Mouse (Mus musculus) cortical plate, adult 2 months (tissue): ENCODE data around the gene Gm3646. TPM values are rescaled to one million over a fixed set of nuclear protein-coding genes. Genes with fewer than 3 reads are reported as not detected.

Source experiments
- H3K27ac ChIP-seq: fragments of 200-500 bp; 2 replicates; pipeline ENCODE4 v1.5.1; 2012; ENCODE audit warnings: low read length, control low read depth, inconsistent platforms; ENCODE audit not compliant: insufficient read depth
- H3K4me1 ChIP-seq: fragments of 200-500 bp; 2 replicates; pipeline ENCODE4 v1.6.1; 2011; ENCODE audit warnings: low read length; ENCODE audit not compliant: control insufficient read depth, insufficient read depth
- H3K4me3 ChIP-seq: fragments of 200-500 bp; 2 replicates; pipeline ENCODE4 v1.5.1; 2011; ENCODE audit warnings: mild to moderate bottlenecking, low read length, control low read depth; ENCODE audit not compliant: insufficient read depth
- CTCF ChIP-seq: fragments of 200-500 bp; IDR thresholded peaks from 2 replicates; pipeline ENCODE4 v1.5.1; 2011; ENCODE audit warnings: mild to moderate bottlenecking, control low read depth, low read length; ENCODE audit not compliant: insufficient read depth; ENCODE audit errors: extremely low read depth
- POLR2A ChIP-seq: fragments of 200-500 bp; IDR thresholded peaks from 2 replicates; pipeline ENCODE4 v1.6.1; 2011; ENCODE audit warnings: mild to moderate bottlenecking, low read length, control low read depth; ENCODE audit not compliant: insufficient read depth; ENCODE audit errors: extremely low read depth
- polyA plus RNA-seq: library from polyadenylated mRNA; depleted of rRNA; stranded (reverse); fragments of >200 nt; gene quantifications from 2 replicates; pipeline ENCODE4 v1.2.3, GENCODE M21; 2012; rRNA removed

Gene Gm3646
- polyA plus RNA-seq = not detected in 2 replicates

GRCm38 (mm10) chr1:39805243-39805979 is at the start of gene Gm3646:
Gene Gm3646, minus strand, starts transcription at chr1:39805332.
- no peak for TF ChIP-seq POLR2A
- no peak for TF ChIP-seq CTCF
- Histone ChIP-seq H3K4me1 (no peaks in the 10 kb centered on the region), H3K27ac (no peak within 1 kb of the TSS)

DNA sequence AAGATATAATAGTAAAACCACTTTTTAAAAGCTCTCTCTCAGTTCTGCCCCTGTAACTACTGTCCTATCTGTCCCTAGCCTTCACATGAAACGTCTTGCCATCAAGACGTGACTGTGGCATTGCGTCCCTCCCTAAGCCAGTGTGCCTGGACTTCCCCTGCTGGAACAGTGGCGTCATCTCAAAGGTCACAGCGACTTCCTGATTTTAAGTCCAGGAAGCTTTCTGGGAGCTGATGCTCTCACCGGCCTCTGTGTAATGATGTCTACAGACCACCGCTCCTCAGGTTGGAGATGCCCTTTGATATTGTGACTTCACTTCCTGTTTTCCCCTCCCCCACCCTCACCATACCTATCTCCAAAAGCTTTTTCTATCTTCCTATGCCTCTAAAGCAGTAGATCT is 41.9 kb upstream of the Gm3646 start:
- no peak overlapping the region for H3K4me3 ChIP-seq
- no peak overlapping the region for H3K27ac ChIP-seq
- H3K4me1 ChIP-seq = no peaks in the 10 kb centered on the region
- no peak for TF ChIP-seq CTCF

More at GRCm38 (mm10) chr1:39805243-39805979, at the start of gene Gm3646:
- no peak within 1 kb of the TSS for H3K4me3 ChIP-seq

- no peak overlapping the region for H3K4me3 ChIP-seq
These were observed 41.0 kb upstream of the Gm3646 start for GRCm38 (mm10) chr1:39846031-39846550.

DNA sequence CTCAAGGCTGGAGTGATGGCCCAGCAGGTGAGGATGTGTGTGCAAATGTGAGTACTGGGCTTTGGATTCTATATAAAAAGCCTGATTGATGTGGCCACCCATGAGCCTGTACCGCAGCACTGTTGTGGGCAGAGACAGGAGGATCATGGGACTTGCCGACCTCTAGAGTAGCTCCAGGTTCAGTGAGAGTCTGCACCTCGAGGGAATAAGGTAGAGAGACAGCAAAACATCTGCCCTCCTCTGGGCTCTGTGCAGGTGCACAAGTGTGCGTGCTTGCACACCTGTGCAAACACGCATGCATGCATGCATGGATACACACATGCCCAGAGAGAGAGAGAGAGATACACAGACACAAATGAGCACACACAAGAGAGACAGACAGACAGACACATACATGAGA is 38.2 kb upstream of the Gm3646 start:
- Histone ChIP-seq H3K27ac (no peak overlapping the region), H3K4me1 (no peaks in the 10 kb centered on the region), H3K4me3 (no peak overlapping the region)
- TF ChIP-seq POLR2A = no peak
- no peak for TF ChIP-seq CTCF

More at GRCm38 (mm10) chr1:39846031-39846550, 41.0 kb upstream of the Gm3646 start:
- TF ChIP-seq CTCF (no peak), POLR2A (no peak)
- Histone ChIP-seq H3K27ac (no peak overlapping the region), H3K4me1 (no peaks in the 10 kb centered on the region)

DNA sequence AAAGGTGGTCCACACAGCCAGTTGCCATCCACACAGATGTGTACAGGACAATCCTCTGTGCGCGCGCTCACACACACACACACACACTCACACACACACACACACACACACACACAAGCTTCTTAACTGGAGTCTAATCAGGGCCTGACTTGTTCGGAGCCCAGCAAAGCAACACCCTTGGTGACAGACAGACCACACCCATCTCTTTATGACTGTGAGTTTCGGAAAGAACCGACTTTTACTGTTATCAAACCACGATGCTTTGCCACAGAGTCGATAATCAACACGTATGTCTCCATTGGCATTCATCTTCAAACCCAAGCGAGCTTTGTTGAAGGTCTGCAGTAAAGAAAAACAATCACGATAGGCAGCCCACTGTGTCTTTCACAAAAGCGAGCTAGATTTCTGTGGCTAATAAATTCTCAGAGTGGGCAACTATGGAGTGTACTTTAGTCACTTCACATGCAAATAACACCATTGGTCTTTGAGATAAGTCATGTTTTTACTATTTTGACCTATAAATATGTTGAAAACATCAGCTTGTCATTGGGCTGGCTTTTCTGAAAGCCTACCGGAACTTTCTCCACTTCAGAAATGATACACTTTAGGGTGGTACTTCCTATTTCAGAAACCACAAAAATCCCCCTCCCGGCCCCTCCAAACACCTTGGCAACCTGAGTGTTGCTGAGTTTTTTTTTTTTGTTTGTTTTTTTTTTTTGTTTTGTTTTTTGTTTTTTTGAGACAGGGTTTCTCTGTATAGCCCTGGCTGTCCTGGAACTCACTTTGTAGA is 37.3 kb upstream of the Gm3646 start:
- H3K4me3 ChIP-seq = no peak overlapping the region
- no peak overlapping the region for H3K27ac ChIP-seq
- no peaks in the 10 kb centered on the region for H3K4me1 ChIP-seq
- TF ChIP-seq CTCF (no peak), POLR2A (no peak)

DNA sequence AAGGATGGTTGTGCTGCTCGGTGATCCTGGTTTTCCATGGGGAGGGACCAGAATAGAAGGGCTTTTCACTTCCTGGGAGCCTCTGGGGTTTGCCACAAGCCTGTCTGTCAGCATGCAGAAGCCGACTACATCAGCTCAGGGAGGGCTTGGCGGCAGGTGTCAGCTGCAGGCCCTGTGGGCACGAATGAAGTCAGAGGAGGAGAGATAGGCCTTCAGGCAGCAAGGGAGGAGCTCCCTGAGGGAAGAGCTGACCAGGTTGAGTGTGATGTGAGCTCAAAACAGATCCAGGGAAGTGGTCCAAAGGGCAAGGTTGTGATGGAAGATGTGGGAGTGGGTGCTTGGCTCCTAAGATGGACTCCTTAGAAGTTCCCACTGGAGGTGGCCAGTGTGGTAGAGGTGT is 35.7 kb upstream of the Gm3646 start:
- no peak for TF ChIP-seq POLR2A
- TF ChIP-seq CTCF = no peak
- Histone ChIP-seq H3K4me1 (no peaks in the 10 kb centered on the region), H3K4me3 (no peak overlapping the region)

DNA sequence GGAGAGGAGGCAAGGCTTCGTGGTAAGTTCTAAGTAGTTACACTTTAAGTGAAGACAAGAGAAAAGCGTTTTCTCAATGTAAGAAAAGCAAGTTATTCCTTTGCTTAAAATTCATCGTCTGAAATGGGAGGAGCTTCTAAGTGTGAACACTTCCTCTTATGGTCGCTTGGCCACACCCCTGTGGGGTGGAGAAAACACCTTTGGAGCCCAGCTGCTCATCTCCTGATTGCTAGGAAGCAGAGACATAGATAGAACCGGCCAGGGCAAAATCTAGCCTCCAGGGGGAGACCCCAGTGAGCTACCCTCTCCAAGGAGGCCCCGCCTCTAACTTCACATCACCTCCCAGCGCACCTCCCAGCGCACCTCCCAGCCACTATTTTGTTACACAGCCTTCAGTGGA is 34.7 kb upstream of the Gm3646 start:
- no peak overlapping the region for H3K27ac ChIP-seq

More for the DNA sequence above, 35.7 kb upstream of the Gm3646 start:
- no peak overlapping the region for H3K27ac ChIP-seq

GRCm38 (mm10) chr1:39839217-39839616 is 34.1 kb upstream of the Gm3646 start:
- TF ChIP-seq POLR2A = no peak
- TF ChIP-seq CTCF = no peak
- no peaks in the 10 kb centered on the region for H3K4me1 ChIP-seq
- no peak overlapping the region for H3K27ac ChIP-seq
- H3K4me3 ChIP-seq = no peak overlapping the region

More for the DNA sequence above, 34.7 kb upstream of the Gm3646 start:
- Histone ChIP-seq H3K4me3 (no peak overlapping the region), H3K4me1 (no peaks in the 10 kb centered on the region)
- no peak for TF ChIP-seq CTCF
- no peak for TF ChIP-seq POLR2A

GRCm38 (mm10) chr1:39838487-39839169 is 33.5 kb upstream of the Gm3646 start:
- H3K4me3 ChIP-seq = no peak overlapping the region
- 0 out of 2 replicates have a peak overlapping the region, but pooled peaks have one; percentile 9 for H3K27ac ChIP-seq
- no peaks in the 10 kb centered on the region for H3K4me1 ChIP-seq
- TF ChIP-seq CTCF (no peak), POLR2A (no peak)

- H3K4me1 ChIP-seq = no peaks in the 10 kb centered on the region
- no peak overlapping the region for H3K4me3 ChIP-seq
- TF ChIP-seq POLR2A = no peak
- TF ChIP-seq CTCF = no peak
- H3K27ac ChIP-seq = no peak overlapping the region
These were observed 26.5 kb upstream of the Gm3646 start for GRCm38 (mm10) chr1:39831594-39832039.
